Mouse (Mus musculus): ENCODE results near the gene Smarcd2. TPM values are rescaled to one million over a fixed set of nuclear protein-coding genes. Genes with fewer than 3 reads are reported as not detected.

The Smarcd2 gene
- polyA plus RNA-seq, 1 experiment from 2014 or later: 22.9 TPM

DNA sequence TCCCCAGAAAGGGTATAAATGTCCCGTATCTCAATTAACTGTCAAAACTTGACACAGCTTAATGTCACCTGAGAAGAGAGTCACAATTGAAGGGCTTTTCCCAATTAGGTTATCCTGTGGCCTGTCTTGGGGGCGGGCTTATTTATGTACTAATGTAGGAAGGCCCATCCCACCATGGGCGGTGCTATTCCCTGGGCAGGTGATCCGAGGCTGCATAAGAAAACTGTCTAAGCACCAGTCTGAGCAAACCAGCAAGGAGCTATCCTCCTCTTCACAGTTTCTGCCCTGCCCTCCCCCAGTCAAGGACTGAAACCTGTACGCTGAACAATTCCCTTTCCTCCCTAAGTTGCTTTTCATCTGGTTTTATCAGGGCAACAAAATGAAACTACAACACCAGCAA, 17.6 kb upstream of the Smarcd2 start:
- Histone ChIP-seq H3K27me3 (ENCODE audit: control insufficient read depth, insufficient read depth, low read length) (no peaks in the 10 kb centered on the region), H3K27ac (replicated peaks in 1 of 2; ENCODE audit: control insufficient read depth in 1 of 2, insufficient read depth in 1 of 2, low read depth in 2 of 2, low read length in 2 of 2) (no peak overlapping the region), H3K9ac (ENCODE audit: low read length) (no peak overlapping the region), H3K9me3 (ENCODE audit: control insufficient read depth, low read length) (no peaks in the 10 kb centered on the region), H3K4me3 (ENCODE audit: control insufficient read depth in 1 of 2, insufficient read depth in 1 of 2, low read depth in 1 of 2, low read length in 2 of 2) (no peak overlapping the region), H3K4me2 (ENCODE audit: low read length) (no peak overlapping the region), H3K4me1 (ENCODE audit: control insufficient read depth in 2 of 2, insufficient read depth in 2 of 2, low read length in 2 of 2) (peaks cover 3 to 6% of the 10 kb centered on the region in 2 experiments; a peak in 2 of 4 replicates), H3K36me3 (ENCODE audit: control insufficient read depth, insufficient read depth, low read length) (no peaks in the 10 kb centered on the region)
- ATAC-seq (ENCODE audit: insufficient number of reproducible peaks, insufficient read depth, low FRiP score, low read depth): no peak
- WGBS: 95% methylated on average over 5 of the region's 5 CpGs

DNA sequence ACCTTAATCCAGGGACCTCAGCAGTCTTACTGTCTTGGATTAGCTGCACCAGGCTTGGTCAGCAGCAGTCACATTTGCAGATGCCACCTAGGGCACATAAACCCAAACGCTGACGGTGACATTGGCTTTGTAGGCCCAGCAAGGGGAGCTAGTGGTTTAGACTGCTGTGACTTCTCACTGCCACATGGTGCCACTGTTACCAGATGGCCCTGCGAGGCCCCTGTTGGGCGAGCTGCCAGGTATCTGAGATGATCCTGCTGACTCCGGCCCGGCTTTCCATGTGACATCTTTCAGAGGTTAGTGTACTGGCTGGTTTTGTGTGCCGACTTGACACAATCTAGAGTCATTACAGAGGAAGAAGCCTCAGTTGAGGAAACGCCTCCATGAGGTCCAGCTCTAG, 16.6 kb upstream of the Smarcd2 start:
- H3K4me2 ChIP-seq (ENCODE audit: low read length): no peak overlapping the region
- no peak overlapping the region for H3K9ac ChIP-seq (ENCODE audit: low read length)
- no peaks in the 10 kb centered on the region for H3K36me3 ChIP-seq (ENCODE audit: control insufficient read depth, insufficient read depth, low read length)
- H3K27ac ChIP-seq (replicated peaks in 1 of 2; ENCODE audit: control insufficient read depth in 1 of 2, insufficient read depth in 1 of 2, low read depth in 2 of 2, low read length in 2 of 2): no peak overlapping the region
- H3K9me3 ChIP-seq (ENCODE audit: control insufficient read depth, low read length): no peaks in the 10 kb centered on the region
- ATAC-seq (ENCODE audit: insufficient number of reproducible peaks, insufficient read depth, low FRiP score, low read depth): peak; percentile 54
- WGBS: 21% methylated on average over 8 of the region's 8 CpGs
- peaks cover 3 to 6% of the 10 kb centered on the region in 2 experiments; a peak in 2 of 4 replicates for H3K4me1 ChIP-seq (ENCODE audit: control insufficient read depth in 2 of 2, insufficient read depth in 2 of 2, low read length in 2 of 2)
- H3K27me3 ChIP-seq (ENCODE audit: control insufficient read depth, insufficient read depth, low read length): no peaks in the 10 kb centered on the region
- H3K4me3 ChIP-seq (ENCODE audit: control insufficient read depth in 1 of 2, insufficient read depth in 1 of 2, low read depth in 1 of 2, low read length in 2 of 2): no peak overlapping the region

DNA sequence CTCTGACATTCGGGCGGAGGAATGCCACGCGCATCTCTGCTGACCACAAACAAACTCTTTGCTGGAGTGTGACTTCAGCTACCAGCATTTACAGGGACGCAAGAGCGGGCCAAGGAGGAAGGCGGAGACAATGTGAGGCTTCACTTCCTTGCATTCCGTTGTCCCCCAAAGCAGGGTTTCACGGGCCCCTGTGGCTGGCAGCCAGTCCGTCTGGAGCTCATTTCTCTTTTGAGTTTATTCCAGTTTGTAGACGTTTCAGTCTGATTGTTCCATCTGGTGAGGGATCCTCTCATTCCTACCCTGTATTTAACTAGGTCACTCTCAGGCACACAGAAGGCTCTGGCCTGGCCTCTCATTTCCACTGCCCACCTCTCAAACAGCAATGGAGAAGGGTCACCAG, 14.2 kb upstream of the Smarcd2 start:
- H3K27me3 ChIP-seq (ENCODE audit: control insufficient read depth, insufficient read depth, low read length): no peaks in the 10 kb centered on the region
- H3K4me1 ChIP-seq (ENCODE audit: control insufficient read depth in 2 of 2, insufficient read depth in 2 of 2, low read length in 2 of 2): peaks cover 3 to 6% of the 10 kb centered on the region in 2 experiments; a peak in 2 of 4 replicates
- no peak overlapping the region for H3K9ac ChIP-seq (ENCODE audit: low read length)
- H3K9me3 ChIP-seq (ENCODE audit: control insufficient read depth, low read length): no peaks in the 10 kb centered on the region
- no peak for ATAC-seq (ENCODE audit: insufficient number of reproducible peaks, insufficient read depth, low FRiP score, low read depth)
- no peaks in the 10 kb centered on the region for H3K36me3 ChIP-seq (ENCODE audit: control insufficient read depth, insufficient read depth, low read length)
- 72% methylated on average over 11 of the region's 11 CpGs for WGBS
- no peak overlapping the region for H3K4me3 ChIP-seq (ENCODE audit: control insufficient read depth in 1 of 2, insufficient read depth in 1 of 2, low read depth in 1 of 2, low read length in 2 of 2)
- no peak overlapping the region for H3K27ac ChIP-seq (replicated peaks in 1 of 2; ENCODE audit: control insufficient read depth in 1 of 2, insufficient read depth in 1 of 2, low read depth in 2 of 2, low read length in 2 of 2)
- H3K4me2 ChIP-seq (ENCODE audit: low read length): no peak overlapping the region

GRCm38 (mm10) chr11:106286206-106286605, 13.4 kb upstream of the Smarcd2 start:
- Histone ChIP-seq H3K4me1 (ENCODE audit: control insufficient read depth in 2 of 2, insufficient read depth in 2 of 2, low read length in 2 of 2) (peaks cover 3 to 6% of the 10 kb centered on the region in 2 experiments; a peak in 2 of 4 replicates), H3K9ac (ENCODE audit: low read length) (no peak overlapping the region), H3K36me3 (ENCODE audit: control insufficient read depth, insufficient read depth, low read length) (no peaks in the 10 kb centered on the region), H3K4me2 (ENCODE audit: low read length) (no peak overlapping the region), H3K27ac (replicated peaks in 1 of 2; ENCODE audit: control insufficient read depth in 1 of 2, insufficient read depth in 1 of 2, low read depth in 2 of 2, low read length in 2 of 2) (no peak overlapping the region), H3K4me3 (ENCODE audit: control insufficient read depth in 1 of 2, insufficient read depth in 1 of 2, low read depth in 1 of 2, low read length in 2 of 2) (no peak overlapping the region), H3K27me3 (ENCODE audit: control insufficient read depth, insufficient read depth, low read length) (no peaks in the 10 kb centered on the region), H3K9me3 (ENCODE audit: control insufficient read depth, low read length) (no peaks in the 10 kb centered on the region)
- 76% methylated on average over 7 of the region's 7 CpGs for WGBS
- ATAC-seq (ENCODE audit: insufficient number of reproducible peaks, insufficient read depth, low FRiP score, low read depth): no peak

GRCm38 (mm10) chr11:106284126-106284525, 11.4 kb upstream of the Smarcd2 start:
- Histone ChIP-seq H3K36me3 (ENCODE audit: control insufficient read depth, insufficient read depth, low read length) (no peaks in the 10 kb centered on the region), H3K4me1 (ENCODE audit: control insufficient read depth in 2 of 2, insufficient read depth in 2 of 2, low read length in 2 of 2) (no peaks in the 10 kb centered on the region; a peak in 2 of 4 replicates), H3K4me3 (ENCODE audit: control insufficient read depth in 1 of 2, insufficient read depth in 1 of 2, low read depth in 1 of 2, low read length in 2 of 2) (no peak overlapping the region), H3K9ac (ENCODE audit: low read length) (no peak overlapping the region), H3K27ac (replicated peaks in 1 of 2; ENCODE audit: control insufficient read depth in 1 of 2, insufficient read depth in 1 of 2, low read depth in 2 of 2, low read length in 2 of 2) (no peak overlapping the region), H3K27me3 (ENCODE audit: control insufficient read depth, insufficient read depth, low read length) (no peaks in the 10 kb centered on the region), H3K9me3 (ENCODE audit: control insufficient read depth, low read length) (no peaks in the 10 kb centered on the region), H3K4me2 (ENCODE audit: low read length) (no peak overlapping the region)
- ATAC-seq (ENCODE audit: insufficient number of reproducible peaks, insufficient read depth, low FRiP score, low read depth): no peak
- WGBS: 52% methylated on average over 8 of the region's 8 CpGs

DNA sequence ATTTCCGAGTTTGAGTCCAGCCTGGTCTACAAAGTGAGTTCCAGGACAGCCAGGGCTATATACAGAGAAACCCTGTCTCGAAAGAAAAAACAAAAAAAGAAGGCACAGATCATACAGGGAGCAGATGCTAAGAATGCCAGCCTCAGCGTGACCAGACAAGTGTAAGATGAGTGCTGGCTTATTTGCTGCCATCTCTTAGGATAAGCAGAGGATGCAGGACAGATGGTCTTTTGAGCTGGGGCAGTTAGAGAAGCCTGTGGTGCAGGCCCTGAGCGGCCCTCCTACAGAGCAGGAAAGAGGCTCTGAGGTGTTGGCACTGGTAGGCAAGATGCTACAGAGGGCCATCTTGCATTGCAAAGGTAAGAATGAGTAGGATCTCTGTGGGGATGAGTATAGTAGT, 10.6 kb upstream of the Smarcd2 start:
- ATAC-seq (ENCODE audit: insufficient number of reproducible peaks, insufficient read depth, low FRiP score, low read depth): no peak
- no peaks in the 10 kb centered on the region for H3K27me3 ChIP-seq (ENCODE audit: control insufficient read depth, insufficient read depth, low read length)
- WGBS: 67% methylated on average over 4 of the region's 4 CpGs
- H3K9me3 ChIP-seq (ENCODE audit: control insufficient read depth, low read length): no peaks in the 10 kb centered on the region
- H3K4me3 ChIP-seq (ENCODE audit: control insufficient read depth in 1 of 2, insufficient read depth in 1 of 2, low read depth in 1 of 2, low read length in 2 of 2): no peak overlapping the region
- no peak overlapping the region for H3K9ac ChIP-seq (ENCODE audit: low read length)
- H3K27ac ChIP-seq (replicated peaks in 1 of 2; ENCODE audit: control insufficient read depth in 1 of 2, insufficient read depth in 1 of 2, low read depth in 2 of 2, low read length in 2 of 2): no peak overlapping the region
- no peaks in the 10 kb centered on the region; a peak in 2 of 4 replicates for H3K4me1 ChIP-seq (ENCODE audit: control insufficient read depth in 2 of 2, insufficient read depth in 2 of 2, low read length in 2 of 2)
- no peak overlapping the region for H3K4me2 ChIP-seq (ENCODE audit: low read length)
- no peaks in the 10 kb centered on the region for H3K36me3 ChIP-seq (ENCODE audit: control insufficient read depth, insufficient read depth, low read length)

DNA sequence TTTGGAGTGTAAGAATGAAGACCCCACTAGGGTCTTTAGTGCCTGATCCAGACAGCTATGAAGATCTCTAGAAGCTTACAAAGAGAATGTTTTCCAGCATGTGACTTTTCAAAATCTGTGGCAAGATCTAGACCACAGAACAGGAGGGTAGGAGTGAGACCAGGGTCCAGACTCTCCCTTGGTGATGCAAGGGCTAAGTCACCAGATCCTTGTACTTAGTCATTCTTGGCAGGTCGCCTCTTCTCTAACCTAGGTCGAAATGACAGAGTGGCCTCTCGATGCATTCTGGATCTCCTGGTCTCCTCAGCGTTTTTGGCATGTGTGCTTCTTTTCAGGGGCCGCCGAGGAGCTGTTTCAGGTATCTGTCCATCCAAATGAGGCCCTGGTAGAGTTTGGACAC, 9.7 kb upstream of the Smarcd2 start:
- Histone ChIP-seq H3K27me3 (ENCODE audit: control insufficient read depth, insufficient read depth, low read length) (no peaks in the 10 kb centered on the region), H3K4me1 (ENCODE audit: control insufficient read depth in 2 of 2, insufficient read depth in 2 of 2, low read length in 2 of 2) (no peaks in the 10 kb centered on the region; a peak in 2 of 4 replicates), H3K27ac (replicated peaks in 1 of 2; ENCODE audit: control insufficient read depth in 1 of 2, insufficient read depth in 1 of 2, low read depth in 2 of 2, low read length in 2 of 2) (no peak overlapping the region), H3K4me3 (ENCODE audit: control insufficient read depth in 1 of 2, insufficient read depth in 1 of 2, low read depth in 1 of 2, low read length in 2 of 2) (no peak overlapping the region), H3K36me3 (ENCODE audit: control insufficient read depth, insufficient read depth, low read length) (no peaks in the 10 kb centered on the region), H3K9ac (ENCODE audit: low read length) (no peak overlapping the region), H3K4me2 (ENCODE audit: low read length) (no peak overlapping the region), H3K9me3 (ENCODE audit: control insufficient read depth, low read length) (no peaks in the 10 kb centered on the region)
- no peak for ATAC-seq (ENCODE audit: insufficient number of reproducible peaks, insufficient read depth, low FRiP score, low read depth)
- WGBS: 76% methylated on average over 6 of the region's 6 CpGs

- H3K4me3 ChIP-seq (ENCODE audit: control insufficient read depth in 1 of 2, insufficient read depth in 1 of 2, low read depth in 1 of 2, low read length in 2 of 2): 0 out of 4 replicates have a peak within 1 kb of the TSS, but pooled peaks of 1 of the 2 experiments have one; percentile 9
- H3K4me1 ChIP-seq (ENCODE audit: control insufficient read depth in 2 of 2, insufficient read depth in 2 of 2, low read length in 2 of 2): peaks cover 9 to 12% of the 10 kb centered on the region in 2 experiments
- H3K9me3 ChIP-seq (ENCODE audit: control insufficient read depth, low read length): no peaks in the 10 kb centered on the region
- H3K4me2 ChIP-seq (ENCODE audit: low read length): peak within 1 kb of the TSS; percentile 57
- no peaks in the 10 kb centered on the region for H3K27me3 ChIP-seq (ENCODE audit: control insufficient read depth, insufficient read depth, low read length)
- WGBS: 7% methylated on average over 25 of the region's 25 CpGs
- no peak within 1 kb of the TSS for H3K9ac ChIP-seq (ENCODE audit: low read length)
- H3K27ac ChIP-seq (replicated peaks in 1 of 2; ENCODE audit: control insufficient read depth in 1 of 2, insufficient read depth in 1 of 2, low read depth in 2 of 2, low read length in 2 of 2): no peak within 1 kb of the TSS
- no peak; the same call in 1 of the 2 replicates for ATAC-seq (ENCODE audit: insufficient number of reproducible peaks, insufficient read depth, low FRiP score, low read depth)
- H3K36me3 ChIP-seq (ENCODE audit: control insufficient read depth, insufficient read depth, low read length): no peaks in the 10 kb centered on the region
Measured at GRCm38 (mm10) chr11:106276454-106276853, 3.7 kb upstream of the Smarcd2 start, which contains the start of gene Tcam1. Gene Tcam1, plus strand, starts transcription at chr11:106276672.
